Mouse (Mus musculus) erythroblast, embryonic 14.5 days (primary cell): ENCODE results near the gene Pigh.

Experiments
- GATA1 ChIP-seq: IDR thresholded peaks from 2 replicates; pipeline ENCODE4 v1.6.1; 2012; ENCODE audit warnings: low read length, inconsistent platforms, mixed read lengths
- TAL1 ChIP-seq: IDR thresholded peaks from 3 replicates; pipeline ENCODE4 v1.6.1; 2012; ENCODE audit warnings: low read length, inconsistent platforms, mixed read lengths

- TF ChIP-seq GATA1: no peak
- no peak for TF ChIP-seq TAL1
These were observed at the start of gene Pigh for GRCm38 (mm10) chr12:79089182-79089812.
